Mouse (Mus musculus): Measurements from ENCODE around the gene Gm43738.

DNA sequence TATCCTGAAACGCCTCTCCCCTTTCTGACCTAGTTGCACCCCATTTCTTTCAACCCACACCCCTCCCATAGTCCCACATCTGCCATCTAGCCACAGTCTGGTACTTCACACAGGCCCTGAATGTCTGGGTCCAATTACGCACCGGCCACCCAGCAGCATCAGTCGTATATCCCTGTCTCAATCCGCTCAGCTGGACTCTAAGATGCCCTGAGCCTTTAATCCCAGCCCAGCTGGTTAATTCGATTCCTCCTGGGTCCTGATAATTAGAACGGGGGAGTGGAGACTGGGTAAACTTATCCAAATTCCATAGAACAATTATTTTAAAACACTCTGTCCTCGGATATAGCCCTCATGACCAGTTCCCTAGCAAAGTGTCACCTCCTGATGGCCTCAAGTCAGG lies 44.7 kb upstream of the Gm43738 start:
- TF ChIP-seq TAL1 (IDR thresholded peaks at IDR 0.05; ENCODE audit: low read length) (no peak), GATA1 (IDR thresholded peaks at IDR 0.05; ENCODE audit: low read length) (no peak)
